Mouse (Mus musculus): ENCODE results near the gene Scd3. TPM values are rescaled to one million over a fixed set of nuclear protein-coding genes. Genes with fewer than 3 reads are reported as not detected.

Scd3 gene
- polyA plus RNA-seq, 1 experiment from 2014 or later, result not detected

GRCm38 (mm10) chr19:44257377-44257966, 54.4 kb downstream of the Scd3 start:
- no peaks in the 10 kb centered on the region for H3K4me1 ChIP-seq (replicated peaks)
- no peak overlapping the region for H3K4me2 ChIP-seq
- no peaks in the 10 kb centered on the region for H3K9me3 ChIP-seq (replicated peaks)
- H3K9ac ChIP-seq, result no peak overlapping the region
- no peak overlapping the region for H3K4me3 ChIP-seq
- ATAC-seq (ENCODE audit: insufficient number of reproducible peaks, low FRiP score), result no peak
- H3K27me3 ChIP-seq (replicated peaks), result no peaks in the 10 kb centered on the region
- no peak overlapping the region for H3K27ac ChIP-seq (ENCODE audit: poor library complexity, severe bottlenecking)
- H3K36me3 ChIP-seq, result no peaks in the 10 kb centered on the region
- WGBS, result 80% methylated on average over 13 of the region's 13 CpGs

DNA sequence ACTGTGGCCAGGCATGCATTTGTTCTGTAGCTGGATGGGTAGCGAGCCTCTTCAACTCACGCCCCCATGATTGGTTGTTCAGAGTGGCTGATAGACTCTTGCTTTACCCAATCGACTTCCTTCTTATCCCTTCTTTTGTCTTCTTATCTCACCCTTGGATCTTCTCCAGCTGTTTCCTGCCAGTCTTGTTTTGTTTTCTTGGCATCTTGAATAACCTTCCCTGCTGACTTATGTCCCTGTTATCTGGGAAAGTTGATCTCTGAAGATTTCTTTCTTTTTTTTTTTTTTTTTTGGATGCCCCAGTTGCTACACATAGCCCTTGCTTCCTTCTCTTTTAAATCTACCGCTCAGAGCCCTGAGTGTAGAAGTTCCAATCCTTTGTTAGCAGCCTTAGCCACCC, 56.4 kb downstream of the Scd3 start:
- no peaks in the 10 kb centered on the region for H3K9me3 ChIP-seq (replicated peaks)
- ATAC-seq (ENCODE audit: insufficient number of reproducible peaks, low FRiP score), result no peak
- no peak overlapping the region for H3K27ac ChIP-seq (ENCODE audit: poor library complexity, severe bottlenecking)
- H3K9ac ChIP-seq, result no peak overlapping the region
- H3K4me2 ChIP-seq, result no peak overlapping the region
- no peaks in the 10 kb centered on the region for H3K4me1 ChIP-seq (replicated peaks)
- no peaks in the 10 kb centered on the region for H3K27me3 ChIP-seq (replicated peaks)
- no peak overlapping the region for H3K4me3 ChIP-seq
- no peaks in the 10 kb centered on the region for H3K36me3 ChIP-seq
- WGBS, result 61% methylated on average over 4 of the region's 4 CpGs

GRCm38 (mm10) chr19:44260487-44260886, 57.4 kb downstream of the Scd3 start:
- H3K9me3 ChIP-seq (replicated peaks), result no peaks in the 10 kb centered on the region
- H3K9ac ChIP-seq, result no peak overlapping the region
- H3K4me2 ChIP-seq, result no peak overlapping the region
- no peak overlapping the region for H3K4me3 ChIP-seq
- no peak for ATAC-seq (ENCODE audit: insufficient number of reproducible peaks, low FRiP score)
- H3K4me1 ChIP-seq (replicated peaks), result no peaks in the 10 kb centered on the region
- H3K27ac ChIP-seq (ENCODE audit: poor library complexity, severe bottlenecking), result no peak overlapping the region
- no peaks in the 10 kb centered on the region for H3K36me3 ChIP-seq
- 79% methylated on average over 5 of the region's 5 CpGs for WGBS
- H3K27me3 ChIP-seq (replicated peaks), result no peaks in the 10 kb centered on the region

DNA sequence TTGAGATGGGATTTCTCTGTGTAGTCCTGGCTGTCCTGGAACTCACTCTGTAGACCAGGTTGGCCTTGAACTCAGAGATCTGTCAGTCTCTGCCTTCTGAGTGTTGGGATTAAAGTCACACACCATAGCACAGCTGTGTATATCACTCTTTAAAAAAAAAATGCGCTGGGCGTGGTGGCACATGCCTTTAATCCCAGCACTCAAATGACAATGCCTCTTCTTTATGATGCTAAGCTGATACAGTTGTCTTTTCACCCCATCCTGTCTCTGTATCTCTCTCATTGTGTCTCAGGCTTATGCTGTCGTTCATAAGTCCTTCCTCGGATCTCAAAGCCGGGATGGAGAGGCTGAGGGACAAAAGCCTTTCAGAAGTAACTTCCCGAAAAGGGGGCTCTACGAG, 58.7 kb downstream of the Scd3 start:
- Histone ChIP-seq H3K27ac (ENCODE audit: poor library complexity, severe bottlenecking) (no peak overlapping the region), H3K27me3 (replicated peaks) (no peaks in the 10 kb centered on the region), H3K9ac (no peak overlapping the region), H3K4me1 (replicated peaks) (0 out of 2 replicates have a peak, but pooled peaks cover 5% of the 10 kb centered on the region), H3K4me3 (no peak overlapping the region), H3K4me2 (no peak overlapping the region), H3K36me3 (no peaks in the 10 kb centered on the region), H3K9me3 (replicated peaks) (no peaks in the 10 kb centered on the region)
- WGBS, result 80% methylated on average over 7 of the region's 7 CpGs
- ATAC-seq (ENCODE audit: insufficient number of reproducible peaks, low FRiP score), result no peak

- no peak for ATAC-seq (ENCODE audit: insufficient number of reproducible peaks, low FRiP score)
- H3K4me3 ChIP-seq, result no peak overlapping the region
- no peaks in the 10 kb centered on the region for H3K9me3 ChIP-seq (replicated peaks)
- no peak overlapping the region for H3K27ac ChIP-seq (ENCODE audit: poor library complexity, severe bottlenecking)
- WGBS, result 85% methylated on average over 3 of the region's 3 CpGs
- no peak overlapping the region for H3K9ac ChIP-seq
- H3K4me2 ChIP-seq, result no peak overlapping the region
- H3K4me1 ChIP-seq (replicated peaks), result peaks cover 11% of the 10 kb centered on the region
- no peaks in the 10 kb centered on the region for H3K36me3 ChIP-seq
- no peaks in the 10 kb centered on the region for H3K27me3 ChIP-seq (replicated peaks)
Measured at GRCm38 (mm10) chr19:44263581-44263980, 60.5 kb downstream of the Scd3 start.

- ATAC-seq (ENCODE audit: insufficient number of reproducible peaks, low FRiP score), result no peak
- Histone ChIP-seq H3K9ac (no peak overlapping the region), H3K4me3 (no peak overlapping the region), H3K36me3 (no peaks in the 10 kb centered on the region), H3K4me1 (replicated peaks) (peaks cover 11% of the 10 kb centered on the region), H3K9me3 (replicated peaks) (no peaks in the 10 kb centered on the region), H3K27me3 (replicated peaks) (no peaks in the 10 kb centered on the region), H3K4me2 (no peak overlapping the region), H3K27ac (ENCODE audit: poor library complexity, severe bottlenecking) (no peak overlapping the region)
- WGBS, result 73% methylated on average over 9 of the region's 9 CpGs
Measured at GRCm38 (mm10) chr19:44264226-44264625, 61.2 kb downstream of the Scd3 start.

GRCm38 (mm10) chr19:44265300-44265699, 62.2 kb downstream of the Scd3 start:
- Histone ChIP-seq H3K27me3 (replicated peaks) (no peaks in the 10 kb centered on the region), H3K9me3 (replicated peaks) (no peaks in the 10 kb centered on the region), H3K4me3 (no peak overlapping the region), H3K4me1 (replicated peaks) (peaks cover 11% of the 10 kb centered on the region), H3K4me2 (no peak overlapping the region), H3K36me3 (no peaks in the 10 kb centered on the region), H3K9ac (no peak overlapping the region), H3K27ac (ENCODE audit: poor library complexity, severe bottlenecking) (no peak overlapping the region)
- 60% methylated on average over 7 of the region's 7 CpGs for WGBS
- no peak for ATAC-seq (ENCODE audit: insufficient number of reproducible peaks, low FRiP score)

DNA sequence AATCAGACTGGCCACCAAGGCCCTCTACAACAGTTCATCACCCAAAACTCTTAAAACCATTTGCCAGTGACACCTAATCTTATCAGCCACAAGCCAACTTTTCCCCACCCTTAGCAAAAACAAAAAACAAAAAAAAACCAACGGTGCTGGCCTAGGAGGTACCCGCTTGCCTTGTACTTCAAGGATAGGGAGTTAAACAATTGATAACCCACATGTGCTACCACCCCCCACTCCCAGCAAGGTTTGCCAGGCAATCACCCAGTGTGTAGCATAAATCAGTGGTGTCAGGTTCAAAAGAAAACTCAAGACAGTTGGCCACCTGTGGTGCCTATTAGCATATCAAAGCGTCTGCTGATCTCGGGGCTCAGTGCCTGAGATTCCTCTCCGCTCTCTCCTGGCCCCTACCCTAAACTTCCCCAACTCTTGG, 62.9 kb downstream of the Scd3 start:
- H3K4me3 ChIP-seq, result no peak overlapping the region
- no peak for ATAC-seq (ENCODE audit: insufficient number of reproducible peaks, low FRiP score)
- H3K4me2 ChIP-seq, result peak overlapping the region; percentile 78; the same call in 1 of the 2 replicates
- WGBS, result 41% methylated on average over 5 of the region's 5 CpGs
- H3K36me3 ChIP-seq, result no peaks in the 10 kb centered on the region
- no peaks in the 10 kb centered on the region for H3K9me3 ChIP-seq (replicated peaks)
- no peaks in the 10 kb centered on the region for H3K27me3 ChIP-seq (replicated peaks)
- no peak overlapping the region for H3K9ac ChIP-seq
- peaks cover 11% of the 10 kb centered on the region for H3K4me1 ChIP-seq (replicated peaks)
- H3K27ac ChIP-seq (ENCODE audit: poor library complexity, severe bottlenecking), result peak overlapping the region; percentile 92

DNA sequence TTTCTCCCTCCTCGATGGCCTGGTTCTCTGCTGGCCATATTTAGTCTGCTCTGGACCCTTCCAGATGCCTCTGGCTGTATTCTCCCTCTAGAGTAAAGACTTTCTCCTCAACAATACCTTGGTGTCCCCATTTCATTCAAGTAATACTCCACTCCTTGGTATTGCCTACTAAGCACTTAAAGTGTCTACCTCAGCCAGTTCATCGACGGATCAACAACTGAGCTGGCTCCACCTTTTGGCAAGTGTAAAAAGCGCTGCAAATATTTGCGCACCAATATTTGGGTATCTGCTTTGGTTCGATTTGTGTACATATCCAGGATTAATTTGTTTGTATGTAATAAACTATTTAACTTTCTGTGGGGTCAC, 63.4 kb downstream of the Scd3 start:
- Histone ChIP-seq H3K9me3 (replicated peaks) (no peaks in the 10 kb centered on the region), H3K4me1 (replicated peaks) (peaks cover 11% of the 10 kb centered on the region), H3K27me3 (replicated peaks) (no peaks in the 10 kb centered on the region), H3K4me2 (peak overlapping the region; percentile 78), H3K9ac (peak overlapping the region; percentile 53), H3K36me3 (no peaks in the 10 kb centered on the region), H3K27ac (ENCODE audit: poor library complexity, severe bottlenecking) (peak overlapping the region; percentile 92), H3K4me3 (peak overlapping the region; percentile 61)
- WGBS, result 3% methylated on average over 6 of the region's 6 CpGs
- 0 out of 2 replicates have a peak, but pooled peaks have one; percentile 15 for ATAC-seq (ENCODE audit: insufficient number of reproducible peaks, low FRiP score)

GRCm38 (mm10) chr19:44266824-44267498, 63.9 kb downstream of the Scd3 start:
- Histone ChIP-seq H3K9me3 (replicated peaks) (no peaks in the 10 kb centered on the region), H3K4me3 (peak overlapping the region; percentile 61), H3K27me3 (replicated peaks) (no peaks in the 10 kb centered on the region), H3K4me1 (replicated peaks) (peaks cover 11% of the 10 kb centered on the region), H3K27ac (ENCODE audit: poor library complexity, severe bottlenecking) (peak overlapping the region; percentile 92), H3K36me3 (no peaks in the 10 kb centered on the region), H3K4me2 (peak overlapping the region; percentile 78), H3K9ac (peak overlapping the region; percentile 77)
- under 1% methylated on average over 43 of the region's 43 CpGs for WGBS
- peak; percentile 100 for ATAC-seq (ENCODE audit: insufficient number of reproducible peaks, low FRiP score)

DNA sequence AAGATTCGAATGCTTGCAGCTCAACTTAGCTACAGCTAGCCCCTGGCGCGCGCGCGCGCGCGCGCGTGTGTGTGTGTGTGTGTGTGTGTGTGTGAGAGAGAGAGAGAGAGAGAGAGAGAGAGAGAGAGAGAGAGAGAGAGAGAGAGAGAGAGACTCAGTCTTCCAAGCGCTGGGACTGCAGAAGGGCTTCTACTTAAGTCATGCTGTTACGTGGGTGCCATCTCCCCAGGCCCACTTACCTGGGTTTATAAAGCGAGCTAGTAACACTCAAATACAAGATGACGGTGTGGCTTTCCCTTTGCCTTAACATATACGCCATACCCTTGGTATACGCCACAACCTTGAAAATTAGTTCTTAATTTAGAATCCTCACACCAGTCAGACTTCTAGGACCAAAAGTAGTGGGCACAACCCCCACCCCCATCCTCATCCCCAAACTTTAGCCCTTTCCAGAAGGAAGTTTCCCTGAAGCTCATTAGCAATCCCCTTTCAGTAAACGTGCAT, 64.5 kb downstream of the Scd3 start:
- 10% methylated on average over 18 of the region's 18 CpGs for WGBS
- peak overlapping the region; percentile 78 for H3K4me2 ChIP-seq
- peak overlapping the region; percentile 92 for H3K27ac ChIP-seq (ENCODE audit: poor library complexity, severe bottlenecking)
- H3K36me3 ChIP-seq, result no peaks in the 10 kb centered on the region
- peak overlapping the region; percentile 77 for H3K9ac ChIP-seq
- H3K27me3 ChIP-seq (replicated peaks), result no peaks in the 10 kb centered on the region
- H3K9me3 ChIP-seq (replicated peaks), result no peaks in the 10 kb centered on the region
- H3K4me1 ChIP-seq (replicated peaks), result peaks cover 11% of the 10 kb centered on the region
- peak overlapping the region; percentile 61 for H3K4me3 ChIP-seq
- ATAC-seq (ENCODE audit: insufficient number of reproducible peaks, low FRiP score), result no peak
